Mouse (Mus musculus) liver, embryonic 12.5 days (tissue): ENCODE results near the gene Pdcd7. TPM values are rescaled to one million over a fixed set of nuclear protein-coding genes. Genes with fewer than 3 reads are reported as not detected.
"Not testable (repeated sequence)": the region's sequence is repeated elsewhere in the genome, so short reads cannot be mapped to it uniquely, and the experiment has no call there.

Source experiments
- ATAC-seq: fragments of 200-750 bp; cut with Nextera tagmentation; 2 replicates; pipeline ENCODE4 v1.8.0; 2017; ENCODE audit warnings: moderate number of reproducible peaks, mild to moderate bottlenecking, moderate library complexity
- H3K27ac ChIP-seq: fragments of 300-500 bp; sonication (generic); 2 replicates; pipeline ENCODE4 v1.5.1; 2016; ENCODE audit warnings: mild to moderate bottlenecking
- H3K27me3 ChIP-seq: fragments of 300-500 bp; sonication (generic); replicated peaks from 2 replicates; pipeline ENCODE4 v1.6.1; 2016; ENCODE audit warnings: mild to moderate bottlenecking, moderate library complexity
- H3K36me3 ChIP-seq: fragments of 300-500 bp; sonication (generic); 2 replicates; pipeline ENCODE4 v1.6.1; 2016; ENCODE audit warnings: mild to moderate bottlenecking, moderate library complexity
- H3K4me1 ChIP-seq: fragments of 300-500 bp; sonication (generic); 2 replicates; pipeline ENCODE4 v1.6.1; 2016
- H3K4me2 ChIP-seq: fragments of 300-500 bp; sonication (generic); 2 replicates; pipeline ENCODE4 v1.6.1; 2016; ENCODE audit warnings: mild to moderate bottlenecking, moderate library complexity
- H3K4me3 ChIP-seq: fragments of 300-500 bp; sonication (generic); 2 replicates; pipeline ENCODE4 v1.5.1; 2016; ENCODE audit warnings: mild to moderate bottlenecking, moderate library complexity
- H3K9ac ChIP-seq: fragments of 300-500 bp; sonication (generic); 2 replicates; pipeline ENCODE4 v1.6.1; 2016; ENCODE audit warnings: mild to moderate bottlenecking, moderate library complexity
- H3K9me3 ChIP-seq: fragments of 300-500 bp; sonication (generic); replicated peaks from 2 replicates; pipeline ENCODE4 v1.6.1; 2016; ENCODE audit warnings: mild to moderate bottlenecking, moderate library complexity
- WGBS: fragments of 180-500 bp; shearing (Covaris S2); methylation state at CpG from one replicate; pipeline ENCODE4 v1.1.7; 2016; ENCODE audit not compliant: insufficient replicate concordance; 5-methylcytosine and 5-hydroxymethylcytosine counted together
- polyA plus RNA-seq: library from polyadenylated mRNA; unstranded; fragments of >200 nt; fragmentation: Nextera tagmentation; extraction: Ambion mirVana; gene quantifications from 2 replicates; pipeline ENCODE4 v1.2.1, GENCODE M21; 2016

Pdcd7 gene
- polyA plus RNA-seq, 1 experiment from 2014 or later: 10.9 TPM

- H3K4me2 ChIP-seq: no peak overlapping the region
- no peak overlapping the region for H3K27ac ChIP-seq
- no peak for ATAC-seq
- no peaks in the 10 kb centered on the region for H3K27me3 ChIP-seq
- no peaks in the 10 kb centered on the region for H3K9me3 ChIP-seq
- no peak overlapping the region for H3K4me3 ChIP-seq
- peaks cover 90% of the 10 kb centered on the region for H3K36me3 ChIP-seq
- H3K4me1 ChIP-seq: peaks cover 6% of the 10 kb centered on the region; the same call in 1 of the 2 replicates
- H3K9ac ChIP-seq: no peak overlapping the region
Measured at GRCm38 (mm10) chr9:65325971-65326370, 19.9 kb upstream of the Pdcd7 start.

- WGBS: 81% methylated on average over 2 of the region's 2 CpGs
Measured at GRCm38 (mm10) chr9:65327371-65327770, 18.5 kb upstream of the Pdcd7 start.

GRCm38 (mm10) chr9:65333958-65334357, 11.9 kb upstream of the Pdcd7 start:
- 86% methylated on average over 5 of the region's 5 CpGs for WGBS
- H3K4me2 ChIP-seq: no peak overlapping the region
- ATAC-seq: no peak
- H3K27me3 ChIP-seq: no peaks in the 10 kb centered on the region
- H3K9me3 ChIP-seq: no peaks in the 10 kb centered on the region
- H3K27ac ChIP-seq: no peak overlapping the region
- H3K36me3 ChIP-seq: peaks cover 28% of the 10 kb centered on the region
- H3K9ac ChIP-seq: no peak overlapping the region
- H3K4me3 ChIP-seq: no peak overlapping the region
- H3K4me1 ChIP-seq: no peaks in the 10 kb centered on the region

More at GRCm38 (mm10) chr9:65327371-65327770, 18.5 kb upstream of the Pdcd7 start:
- no peak overlapping the region for H3K4me2 ChIP-seq
- no peak for ATAC-seq
- H3K36me3 ChIP-seq: peaks cover 89% of the 10 kb centered on the region
- H3K4me1 ChIP-seq: peaks cover 6% of the 10 kb centered on the region; the same call in 1 of the 2 replicates
- no peak overlapping the region for H3K4me3 ChIP-seq
- no peaks in the 10 kb centered on the region for H3K9me3 ChIP-seq
- H3K27me3 ChIP-seq: no peaks in the 10 kb centered on the region
- no peak overlapping the region for H3K9ac ChIP-seq
- H3K27ac ChIP-seq: no peak overlapping the region

GRCm38 (mm10) chr9:65339146-65339545, 6.8 kb upstream of the Pdcd7 start:
- no peaks in the 10 kb centered on the region for H3K36me3 ChIP-seq
- H3K4me3 ChIP-seq: no peak overlapping the region
- no peak overlapping the region for H3K4me2 ChIP-seq
- 0 out of 2 replicates have a peak, but pooled peaks cover 7% of the 10 kb centered on the region for H3K9me3 ChIP-seq
- no peaks in the 10 kb centered on the region for H3K4me1 ChIP-seq
- no peak overlapping the region for H3K9ac ChIP-seq
- 70% methylated on average over 4 of the region's 4 CpGs for WGBS
- no peaks in the 10 kb centered on the region; the same call in 1 of the 2 replicates for H3K27me3 ChIP-seq
- no peak for ATAC-seq
- no peak overlapping the region for H3K27ac ChIP-seq

GRCm38 (mm10) chr9:65340414-65340813, 5.5 kb upstream of the Pdcd7 start:
- H3K4me1 ChIP-seq: no peaks in the 10 kb centered on the region
- no peaks in the 10 kb centered on the region for H3K36me3 ChIP-seq
- H3K27me3 ChIP-seq: no peaks in the 10 kb centered on the region; the same call in 1 of the 2 replicates
- H3K4me3 ChIP-seq: no peak overlapping the region
- WGBS: 81% methylated on average over 2 of the region's 2 CpGs
- no peak overlapping the region for H3K4me2 ChIP-seq
- no peak overlapping the region for H3K9ac ChIP-seq
- H3K9me3 ChIP-seq: peaks cover 14% of the 10 kb centered on the region
- no peak for ATAC-seq
- no peak overlapping the region for H3K27ac ChIP-seq

- Histone ChIP-seq H3K4me2 (peak overlapping the region; percentile 94), H3K9ac (peak overlapping the region; percentile 98), H3K4me1 (peaks cover 31% of the 10 kb centered on the region), H3K27ac (peak overlapping the region; percentile 97), H3K4me3 (peak overlapping the region; percentile 99), H3K9me3 (peaks cover 10% of the 10 kb centered on the region)
- not testable (repeated sequence) for H3K27me3 ChIP-seq, ATAC-seq, H3K36me3 ChIP-seq
- 70% methylated on average over 11 of the region's 11 CpGs for WGBS
Measured at GRCm38 (mm10) chr9:65345439-65345838, 465 bp upstream of the Pdcd7 start.

GRCm38 (mm10) chr9:65346476-65347111, 690 bp downstream of the Pdcd7 start:
- Histone ChIP-seq H3K4me1 (peaks cover 33% of the 10 kb centered on the region), H3K36me3 (no peaks in the 10 kb centered on the region), H3K4me3 (peak overlapping the region; percentile 99), H3K27me3 (no peaks in the 10 kb centered on the region; the same call in 1 of the 2 replicates), H3K27ac (peak overlapping the region; percentile 97), H3K4me2 (peak overlapping the region; percentile 94), H3K9me3 (peaks cover 6% of the 10 kb centered on the region), H3K9ac (peak overlapping the region; percentile 98)
- ATAC-seq: peak; percentile 85
- WGBS: under 1% methylated on average over 77 of the region's 77 CpGs

- H3K27me3 ChIP-seq: no peaks in the 10 kb centered on the region; the same call in 1 of the 2 replicates
- peak overlapping the region; percentile 99 for H3K4me3 ChIP-seq
- 0 out of 2 replicates have a peak, but pooled peaks have one; percentile 14 for ATAC-seq
- H3K4me2 ChIP-seq: peak overlapping the region; percentile 94
- H3K9ac ChIP-seq: peak overlapping the region; percentile 98
- H3K9me3 ChIP-seq: peaks cover 6% of the 10 kb centered on the region
- peaks cover 33% of the 10 kb centered on the region for H3K4me1 ChIP-seq
- H3K36me3 ChIP-seq: no peaks in the 10 kb centered on the region
- peak overlapping the region; percentile 97 for H3K27ac ChIP-seq
- 27% methylated on average over 8 of the region's 8 CpGs for WGBS
Measured at GRCm38 (mm10) chr9:65347112-65347850, 1.4 kb downstream of the Pdcd7 start.

GRCm38 (mm10) chr9:65353251-65353650, 7.3 kb downstream of the Pdcd7 start:
- Histone ChIP-seq H3K9ac (no peak overlapping the region), H3K36me3 (peaks cover 44% of the 10 kb centered on the region), H3K4me2 (no peak overlapping the region), H3K9me3 (no peaks in the 10 kb centered on the region), H3K27ac (no peak overlapping the region), H3K4me3 (no peak overlapping the region), H3K27me3 (no peaks in the 10 kb centered on the region), H3K4me1 (peaks cover 19% of the 10 kb centered on the region)
- ATAC-seq: no peak
- 81% methylated on average over 5 of the region's 5 CpGs for WGBS

- Histone ChIP-seq H3K27ac (no peak overlapping the region), H3K4me2 (no peak overlapping the region), H3K27me3 (no peaks in the 10 kb centered on the region), H3K4me1 (peaks cover 9% of the 10 kb centered on the region), H3K9ac (no peak overlapping the region), H3K36me3 (peaks cover 76% of the 10 kb centered on the region), H3K9me3 (no peaks in the 10 kb centered on the region), H3K4me3 (no peak overlapping the region)
- no peak for ATAC-seq
- 78% methylated on average over 7 of the region's 7 CpGs for WGBS
Measured at GRCm38 (mm10) chr9:65356561-65356960, 10.7 kb downstream of the Pdcd7 start.

GRCm38 (mm10) chr9:65356971-65357370, 11.1 kb downstream of the Pdcd7 start:
- no peak for ATAC-seq
- Histone ChIP-seq H3K4me3 (no peak overlapping the region), H3K27ac (no peak overlapping the region), H3K27me3 (no peaks in the 10 kb centered on the region), H3K4me1 (peaks cover 9% of the 10 kb centered on the region), H3K9me3 (no peaks in the 10 kb centered on the region), H3K4me2 (no peak overlapping the region), H3K36me3 (peaks cover 80% of the 10 kb centered on the region), H3K9ac (no peak overlapping the region)
- 82% methylated on average over 2 of the region's 2 CpGs for WGBS

GRCm38 (mm10) chr9:65358956-65359480, 13.1 kb downstream of the Pdcd7 start:
- peaks cover 9% of the 10 kb centered on the region for H3K4me1 ChIP-seq
- H3K9me3 ChIP-seq: no peaks in the 10 kb centered on the region
- H3K9ac ChIP-seq: no peak overlapping the region
- peak overlapping the region; percentile 53 for H3K27ac ChIP-seq
- H3K36me3 ChIP-seq: peaks cover 83% of the 10 kb centered on the region
- peak overlapping the region; percentile 21; the same call in 1 of the 2 replicates for H3K4me2 ChIP-seq
- 59% methylated on average over 1 of the region's 1 CpGs for WGBS
- H3K27me3 ChIP-seq: no peaks in the 10 kb centered on the region
- H3K4me3 ChIP-seq: no peak overlapping the region
- ATAC-seq: peak; percentile 93
